Mouse (Mus musculus) testis, adult 2 months (tissue): ENCODE data around the gene Cse1l. TPM values are rescaled to one million over a fixed set of nuclear protein-coding genes. Genes with fewer than 3 reads are reported as not detected.

Experiments
- H3K27ac ChIP-seq: fragments of 200-500 bp; 2 replicates; pipeline ENCODE4 v1.5.1; 2012; ENCODE audit warnings: low read depth, low read length; ENCODE audit not compliant: control insufficient read depth, insufficient read depth
- H3K27me3 ChIP-seq: fragments of 200-500 bp; 2 replicates; pipeline ENCODE4 v1.6.1; 2012; ENCODE audit warnings: mild to moderate bottlenecking, low read length, moderate library complexity; ENCODE audit not compliant: control insufficient read depth, insufficient read depth
- H3K36me3 ChIP-seq: fragments of 200-500 bp; 2 replicates; pipeline ENCODE4 v1.6.1; 2012; ENCODE audit warnings: mild to moderate bottlenecking, low read length; ENCODE audit not compliant: control insufficient read depth, insufficient read depth
- H3K4me1 ChIP-seq: fragments of 200-500 bp; 2 replicates; pipeline ENCODE4 v1.6.1; 2012; ENCODE audit warnings: low read length; ENCODE audit not compliant: control insufficient read depth, insufficient read depth
- H3K4me3 ChIP-seq: fragments of 200-500 bp; 2 replicates; pipeline ENCODE4 v1.5.1; 2012; ENCODE audit warnings: low read depth, mild to moderate bottlenecking, low read length, moderate library complexity, mixed read lengths; ENCODE audit not compliant: control insufficient read depth
- CTCF ChIP-seq: fragments of 200-500 bp; IDR thresholded peaks from 2 replicates; pipeline ENCODE4 v1.5.1; 2012; ENCODE audit warnings: low read depth, mild to moderate bottlenecking, inconsistent platforms, low read length, moderate library complexity; ENCODE audit not compliant: control insufficient read depth, insufficient read depth, insufficient replicate concordance
- POLR2A ChIP-seq: fragments of 200-500 bp; IDR thresholded peaks from 2 replicates; pipeline ENCODE4 v1.6.1; 2012; ENCODE audit warnings: low read depth, mild to moderate bottlenecking, inconsistent platforms, low read length, moderate library complexity; ENCODE audit not compliant: control insufficient read depth
- polyA plus RNA-seq: library from polyadenylated mRNA; depleted of rRNA; stranded (reverse); fragments of >200 nt; gene quantifications from 2 replicates; pipeline ENCODE4 v1.2.3, GENCODE M21; 2012

Cse1l gene
- polyA plus RNA-seq, 1 experiment: 27.6 TPM

DNA sequence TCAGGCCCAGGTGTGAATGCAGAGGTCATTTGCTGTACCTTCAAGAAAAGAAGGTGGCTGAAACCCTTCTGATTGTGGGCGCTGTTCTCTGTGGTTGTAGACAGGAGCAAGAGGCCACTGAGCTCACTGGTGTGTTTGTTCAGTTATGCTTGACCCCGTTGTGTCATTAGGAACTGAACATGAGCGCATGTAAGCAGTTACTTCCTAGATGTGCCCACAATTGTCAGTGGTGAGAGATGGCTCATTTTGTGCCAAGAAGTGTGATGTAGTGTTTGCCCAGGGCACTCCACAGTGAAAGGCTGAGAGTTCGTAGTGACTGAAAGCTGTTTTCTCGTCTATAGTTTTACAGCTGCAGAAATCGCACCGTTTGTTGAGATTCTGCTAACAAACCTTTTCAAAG, 29.7 kb downstream of the Cse1l start:
- H3K36me3 ChIP-seq: peaks cover 2% of the 10 kb centered on the region; the same call in 1 of the 2 replicates
- TF ChIP-seq CTCF (no peak), POLR2A (no peak)
- no peak overlapping the region for H3K4me3 ChIP-seq
- H3K27ac ChIP-seq: no peak overlapping the region
- no peaks in the 10 kb centered on the region for H3K4me1 ChIP-seq
- H3K27me3 ChIP-seq: no peaks in the 10 kb centered on the region

GRCm38 (mm10) chr2:166936166-166936565, 30.3 kb downstream of the Cse1l start:
- TF ChIP-seq POLR2A (no peak), CTCF (no peak)
- H3K36me3 ChIP-seq: peaks cover 2% of the 10 kb centered on the region; the same call in 1 of the 2 replicates
- H3K27me3 ChIP-seq: no peaks in the 10 kb centered on the region
- H3K4me3 ChIP-seq: no peak overlapping the region
- no peak overlapping the region for H3K27ac ChIP-seq
- H3K4me1 ChIP-seq: no peaks in the 10 kb centered on the region

- Histone ChIP-seq H3K27me3 (no peaks in the 10 kb centered on the region), H3K27ac (no peak overlapping the region), H3K4me1 (no peaks in the 10 kb centered on the region), H3K4me3 (no peak overlapping the region), H3K36me3 (peaks cover 2% of the 10 kb centered on the region)
- no peak for TF ChIP-seq POLR2A
- no peak for TF ChIP-seq CTCF
These were observed 37.3 kb downstream of the Cse1l start for GRCm38 (mm10) chr2:166943146-166943545.

DNA sequence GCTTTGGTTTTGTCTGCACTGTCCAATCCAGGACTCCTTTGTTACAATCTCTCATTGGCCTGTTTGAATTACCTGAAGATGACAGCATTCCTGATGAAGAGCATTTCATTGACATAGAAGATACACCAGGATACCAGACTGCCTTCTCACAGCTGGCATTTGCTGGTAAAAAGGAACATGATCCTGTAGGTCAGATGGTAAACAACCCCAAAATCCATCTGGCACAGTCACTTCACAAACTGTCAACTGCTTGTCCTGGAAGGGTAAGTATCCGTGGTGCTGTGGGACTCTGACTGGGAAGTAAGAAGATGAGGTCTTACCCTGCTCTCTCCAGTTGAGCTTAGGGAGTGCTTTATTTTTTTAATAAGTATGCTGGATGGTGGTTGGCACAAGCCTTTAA, 38.5 kb downstream of the Cse1l start:
- Histone ChIP-seq H3K36me3 (peaks cover 4% of the 10 kb centered on the region), H3K4me1 (no peaks in the 10 kb centered on the region)
- no peak for TF ChIP-seq CTCF
- TF ChIP-seq POLR2A: no peak

GRCm38 (mm10) chr2:166945456-166945855, 39.6 kb downstream of the Cse1l start:
- no peaks in the 10 kb centered on the region for H3K27me3 ChIP-seq
- no peak overlapping the region for H3K27ac ChIP-seq
- peaks cover 5% of the 10 kb centered on the region for H3K36me3 ChIP-seq
- no peaks in the 10 kb centered on the region for H3K4me1 ChIP-seq
- TF ChIP-seq POLR2A: no peak
- TF ChIP-seq CTCF: no peak
- H3K4me3 ChIP-seq: no peak overlapping the region

More for the DNA sequence above, 38.5 kb downstream of the Cse1l start:
- no peaks in the 10 kb centered on the region for H3K27me3 ChIP-seq
- no peak overlapping the region for H3K27ac ChIP-seq
- H3K4me3 ChIP-seq: no peak overlapping the region

- no peak for TF ChIP-seq CTCF
- no peak for TF ChIP-seq POLR2A
- no peak overlapping the region for H3K4me3 ChIP-seq
- no peaks in the 10 kb centered on the region for H3K4me1 ChIP-seq
- H3K36me3 ChIP-seq: peaks cover 7% of the 10 kb centered on the region
- H3K27ac ChIP-seq: no peak overlapping the region
- H3K27me3 ChIP-seq: no peaks in the 10 kb centered on the region
These were observed 42.4 kb downstream of the Cse1l start for GRCm38 (mm10) chr2:166948246-166948645.

GRCm38 (mm10) chr2:166948936-166949335, 43.1 kb downstream of the Cse1l start:
- H3K36me3 ChIP-seq: peaks cover 7% of the 10 kb centered on the region
- no peaks in the 10 kb centered on the region for H3K27me3 ChIP-seq
- H3K27ac ChIP-seq: no peak overlapping the region
- no peak overlapping the region for H3K4me3 ChIP-seq
- TF ChIP-seq POLR2A (no peak), CTCF (no peak)
- H3K4me1 ChIP-seq: no peaks in the 10 kb centered on the region

DNA sequence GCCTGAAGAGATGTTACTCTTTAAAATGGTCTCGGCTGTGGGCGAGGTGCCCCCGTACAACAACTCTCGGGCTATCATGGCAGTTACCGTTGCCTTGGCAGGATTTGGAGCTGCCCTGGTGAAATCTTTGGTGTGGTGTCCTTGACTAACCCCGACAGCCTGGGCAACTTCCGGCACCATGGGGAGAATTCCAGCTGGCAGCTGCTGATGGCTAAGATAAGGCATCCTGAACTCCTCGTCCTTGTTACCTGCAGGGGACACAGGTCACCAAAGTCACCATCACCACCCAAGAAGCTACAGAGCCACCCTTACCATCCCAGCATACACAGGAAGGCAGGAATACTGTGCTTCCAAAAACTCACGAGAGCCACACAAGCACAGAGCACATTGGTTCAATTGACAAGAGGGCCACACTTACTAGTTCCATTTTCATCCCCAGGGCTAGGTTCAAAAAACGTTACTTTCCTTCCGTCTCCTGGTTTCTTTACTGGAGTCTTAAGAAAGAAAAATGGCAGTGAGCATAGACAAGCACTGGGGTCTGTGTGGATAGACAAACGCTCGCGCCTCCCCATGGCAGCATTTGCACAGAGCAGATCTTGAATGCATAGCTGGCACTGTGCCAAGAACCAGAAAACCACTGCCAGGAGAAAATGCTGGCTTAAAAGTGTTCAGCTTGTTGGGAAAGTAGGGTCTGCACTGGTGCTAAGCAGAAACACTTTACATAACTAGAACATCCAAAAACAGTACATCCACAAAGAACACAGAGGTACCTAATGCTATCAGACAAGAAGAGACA, 45.2 kb downstream of the Cse1l start:
- no peak overlapping the region for H3K27ac ChIP-seq
- no peaks in the 10 kb centered on the region for H3K4me1 ChIP-seq
- no peaks in the 10 kb centered on the region for H3K27me3 ChIP-seq
- TF ChIP-seq CTCF (no peak), POLR2A (no peak)
- H3K4me3 ChIP-seq: no peak overlapping the region
- H3K36me3 ChIP-seq: peaks cover 11% of the 10 kb centered on the region
